Mouse (Mus musculus) CD4-positive, CD25-positive, alpha-beta regulatory T cell, adult 4 months (primary cell): Measurements from ENCODE around the gene Otor. TPM values are rescaled to one million over a fixed set of nuclear protein-coding genes. Genes with fewer than 3 reads are reported as not detected.

Experiments
- ATAC-seq: one replicate; pipeline ENCODE4 v1.8.0; 2017
- polyA plus RNA-seq, 2 experiments: library from polyadenylated mRNA; unstranded; fragments of 100-300 nt; shearing (Covaris generic); gene quantifications; one replicate each; pipeline ENCODE4 v1.2.1; 2017

The Otor gene
- polyA plus RNA-seq, 2 experiments from 2014 or later = not detected

GRCm38 (mm10) chr2:143131098-143131646 is 52.9 kb downstream of the Otor start:
- no peak for ATAC-seq

Other genes with a start within 250 kb of the Otor start
- gene Kif16b, start 176.9 kb upstream of the Otor start, polyA plus RNA-seq = 10 to 100 TPM in 1 of 2 experiments, 1 to 10 TPM in 1; 9.3 to 11.5 TPM
- gene Snrpb2, start 15.4 kb upstream of the Otor start, polyA plus RNA-seq = 10 to 100 TPM; 61.5 to 95.5 TPM